Mouse (Mus musculus) limb, embryonic 15.5 days (tissue): ENCODE data around the gene Dhx37. TPM values are rescaled to one million over a fixed set of nuclear protein-coding genes. Genes with fewer than 3 reads are reported as not detected.
"Not testable (repeated sequence)": the region's sequence is repeated elsewhere in the genome, so short reads cannot be mapped to it uniquely, and the experiment has no call there.

Experiments
- ATAC-seq: fragments of 200-750 bp; cut with Nextera tagmentation; 2 replicates; pipeline ENCODE4 v1.8.0; 2017; ENCODE audit warnings: low read depth, moderate TSS enrichment; ENCODE audit not compliant: insufficient number of reproducible peaks, low FRiP score, low TSS enrichment
- H3K27ac ChIP-seq: fragments of 300-500 bp; sonication (generic); 2 replicates; pipeline ENCODE4 v1.5.1; 2015; ENCODE audit warnings: moderate library complexity, mild to moderate bottlenecking, inconsistent platforms
- H3K27me3 ChIP-seq: fragments of 300-500 bp; sonication (generic); 2 replicates; pipeline ENCODE4 v1.6.1; 2015; ENCODE audit warnings: inconsistent platforms
- H3K36me3 ChIP-seq: fragments of 300-500 bp; sonication (generic); 2 replicates; pipeline ENCODE4 v1.6.1; 2015; ENCODE audit warnings: inconsistent platforms
- H3K4me1 ChIP-seq: fragments of 300-500 bp; sonication (generic); 2 replicates; pipeline ENCODE4 v1.6.1; 2015; ENCODE audit warnings: inconsistent platforms
- H3K4me2 ChIP-seq: fragments of 300-500 bp; sonication (generic); 2 replicates; pipeline ENCODE4 v1.6.1; 2015; ENCODE audit warnings: mild to moderate bottlenecking, inconsistent platforms
- H3K4me3 ChIP-seq: fragments of 300-500 bp; sonication (generic); 2 replicates; pipeline ENCODE4 v1.5.1; 2015; ENCODE audit warnings: mild to moderate bottlenecking, inconsistent platforms
- H3K9ac ChIP-seq: fragments of 300-500 bp; sonication (generic); 2 replicates; pipeline ENCODE4 v1.6.1; 2015; ENCODE audit warnings: inconsistent platforms
- H3K9me3 ChIP-seq: fragments of 300-500 bp; sonication (generic); 2 replicates; pipeline ENCODE4 v1.6.1; 2016; ENCODE audit warnings: inconsistent platforms
- WGBS: fragments of 180-500 bp; shearing (Covaris S2); methylation state at CpG from one replicate; pipeline ENCODE4 v1.1.7; 2015; 5-methylcytosine and 5-hydroxymethylcytosine counted together
- polyA plus RNA-seq: library from polyadenylated mRNA; unstranded; fragments of >200 nt; fragmentation: Nextera tagmentation; extraction: Ambion mirVana; gene quantifications from 2 replicates; pipeline ENCODE4 v1.2.1, GENCODE M21; 2015

Gene Dhx37
- polyA plus RNA-seq, 1 experiment from 2014 or later: 9.2 TPM

DNA sequence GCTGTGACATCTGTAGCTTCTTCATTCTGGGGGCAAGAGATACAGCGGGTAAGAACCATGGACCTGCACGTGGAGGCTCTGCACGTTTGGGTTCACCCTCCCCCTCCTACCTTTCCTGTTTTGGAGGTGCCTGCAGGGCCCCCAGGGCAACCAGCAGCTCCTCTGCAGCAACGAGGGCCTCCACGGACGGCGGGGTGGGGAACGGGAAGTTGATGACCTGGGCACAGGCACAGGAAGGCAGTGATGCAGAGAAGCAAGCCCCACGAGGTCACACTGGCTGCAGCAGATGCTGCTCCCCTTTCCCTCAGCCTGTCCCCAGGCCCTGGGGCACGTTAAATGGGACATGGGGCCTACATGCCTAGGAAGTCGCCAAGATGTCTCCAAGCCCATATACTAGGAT is 14.8 kb downstream of the Dhx37 start:
- H3K9me3 ChIP-seq: no peaks in the 10 kb centered on the region
- H3K27ac ChIP-seq: no peak overlapping the region
- no peak overlapping the region for H3K4me2 ChIP-seq
- WGBS: 68% methylated on average over 11 of the region's 11 CpGs
- no peak overlapping the region for H3K4me3 ChIP-seq
- no peak overlapping the region for H3K9ac ChIP-seq
- no peaks in the 10 kb centered on the region for H3K27me3 ChIP-seq
- ATAC-seq: no peak
- no peaks in the 10 kb centered on the region for H3K4me1 ChIP-seq
- H3K36me3 ChIP-seq: peaks cover 98% of the 10 kb centered on the region

DNA sequence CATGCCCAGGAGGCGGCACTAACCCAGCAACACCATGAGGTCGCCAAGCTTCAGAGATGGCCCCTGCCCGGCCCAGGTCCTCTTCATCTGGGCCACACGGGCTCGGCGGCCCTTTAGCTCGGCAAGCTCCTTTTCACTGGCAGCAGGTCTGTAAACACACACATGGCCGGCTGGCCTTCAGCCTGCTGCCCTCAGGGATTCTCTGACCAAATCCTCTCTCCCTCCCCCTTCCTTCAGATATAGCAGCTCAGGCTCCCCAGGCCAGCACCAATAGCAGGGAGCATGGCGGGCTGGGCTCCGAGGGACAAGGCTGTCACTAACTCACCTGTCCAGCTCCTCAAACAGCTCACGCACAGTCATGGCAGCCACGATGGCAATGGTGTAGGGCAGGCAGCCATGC is 15.3 kb downstream of the Dhx37 start:
- no peak overlapping the region for H3K4me2 ChIP-seq
- no peak overlapping the region for H3K9ac ChIP-seq
- H3K4me3 ChIP-seq: no peak overlapping the region
- H3K36me3 ChIP-seq: peaks cover 98% of the 10 kb centered on the region
- WGBS: 91% methylated on average over 12 of the region's 12 CpGs
- no peak overlapping the region for H3K27ac ChIP-seq
- no peaks in the 10 kb centered on the region for H3K9me3 ChIP-seq
- H3K27me3 ChIP-seq: no peaks in the 10 kb centered on the region
- no peaks in the 10 kb centered on the region for H3K4me1 ChIP-seq
- no peak for ATAC-seq

DNA sequence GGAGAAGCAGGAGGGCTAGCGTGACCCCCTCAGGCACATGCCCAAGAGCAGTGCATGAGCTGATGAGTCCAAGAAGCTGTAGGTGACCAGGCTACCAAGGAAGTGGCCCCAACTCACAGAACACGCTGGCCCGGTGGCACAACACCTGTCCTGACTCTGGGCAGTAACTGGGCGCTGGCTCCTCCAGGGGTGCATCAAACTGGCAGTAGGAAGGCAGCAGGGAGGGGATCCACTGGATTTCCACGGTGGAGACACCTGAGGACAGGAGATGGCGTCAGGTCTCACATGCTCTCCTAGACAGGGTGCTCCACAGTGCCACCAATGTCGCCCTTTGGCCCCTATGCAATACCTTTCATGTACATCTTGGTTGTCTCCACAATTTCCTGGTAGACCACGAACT is 17.7 kb downstream of the Dhx37 start:
- H3K4me2 ChIP-seq: no peak overlapping the region
- no peak overlapping the region for H3K9ac ChIP-seq
- peaks cover 84% of the 10 kb centered on the region for H3K36me3 ChIP-seq
- WGBS: 93% methylated on average over 8 of the region's 8 CpGs
- H3K4me3 ChIP-seq: no peak overlapping the region
- no peak for ATAC-seq
- no peak overlapping the region for H3K27ac ChIP-seq
- no peaks in the 10 kb centered on the region for H3K4me1 ChIP-seq
- no peaks in the 10 kb centered on the region for H3K9me3 ChIP-seq
- H3K27me3 ChIP-seq: no peaks in the 10 kb centered on the region

DNA sequence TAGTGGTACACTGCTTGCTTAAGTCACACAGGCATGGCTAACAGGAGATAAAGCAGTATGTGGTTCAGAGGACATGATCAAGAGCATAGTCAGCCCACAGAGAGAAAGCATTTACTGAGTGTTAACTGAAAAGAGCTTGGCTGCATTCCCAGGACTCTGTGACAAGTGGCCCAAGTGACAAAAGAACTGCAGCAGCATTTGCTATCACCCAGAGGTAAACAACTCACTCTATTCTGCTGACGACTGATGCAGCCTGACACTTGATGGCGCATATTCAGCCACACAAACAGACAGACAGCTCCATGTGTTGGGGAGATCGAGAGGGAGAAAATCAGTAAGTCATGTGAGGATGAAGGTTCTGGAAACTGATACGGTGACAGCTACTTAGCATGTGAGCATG is 20.2 kb downstream of the Dhx37 start:
- Histone ChIP-seq H3K27ac (no peak overlapping the region), H3K9ac (no peak overlapping the region), H3K9me3 (no peaks in the 10 kb centered on the region), H3K27me3 (no peaks in the 10 kb centered on the region), H3K4me3 (no peak overlapping the region), H3K4me1 (peaks cover 11% of the 10 kb centered on the region), H3K36me3 (peaks cover 60% of the 10 kb centered on the region), H3K4me2 (no peak overlapping the region)
- ATAC-seq: no peak
- 86% methylated on average over 4 of the region's 4 CpGs for WGBS

DNA sequence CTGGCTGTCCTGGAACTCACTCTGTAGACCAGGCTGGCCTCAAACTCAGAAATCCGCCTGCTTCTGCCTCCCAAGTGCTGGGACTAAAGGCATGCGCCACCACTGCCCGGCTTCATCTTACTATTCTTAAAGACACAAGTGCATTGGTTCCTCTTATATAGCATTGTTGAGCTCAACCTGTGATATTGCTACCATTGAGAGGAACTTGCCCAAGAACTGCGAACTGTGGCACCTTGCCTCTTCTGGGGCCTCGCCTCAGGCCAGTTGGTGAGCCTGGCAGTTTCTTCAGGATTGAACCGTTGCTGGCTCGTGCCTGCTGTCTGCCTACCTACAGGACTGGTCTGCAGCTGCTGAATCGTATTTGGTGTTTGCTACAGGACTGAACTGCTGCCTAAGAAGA is 21.4 kb downstream of the Dhx37 start:
- peaks cover 12% of the 10 kb centered on the region for H3K4me1 ChIP-seq
- H3K4me3 ChIP-seq, ATAC-seq, H3K9ac ChIP-seq, H3K9me3 ChIP-seq, H3K27me3 ChIP-seq, H3K4me2 ChIP-seq, H3K27ac ChIP-seq: not testable (repeated sequence)
- WGBS: 90% methylated on average over 8 of the region's 8 CpGs
- peaks cover 48% of the 10 kb centered on the region for H3K36me3 ChIP-seq

DNA sequence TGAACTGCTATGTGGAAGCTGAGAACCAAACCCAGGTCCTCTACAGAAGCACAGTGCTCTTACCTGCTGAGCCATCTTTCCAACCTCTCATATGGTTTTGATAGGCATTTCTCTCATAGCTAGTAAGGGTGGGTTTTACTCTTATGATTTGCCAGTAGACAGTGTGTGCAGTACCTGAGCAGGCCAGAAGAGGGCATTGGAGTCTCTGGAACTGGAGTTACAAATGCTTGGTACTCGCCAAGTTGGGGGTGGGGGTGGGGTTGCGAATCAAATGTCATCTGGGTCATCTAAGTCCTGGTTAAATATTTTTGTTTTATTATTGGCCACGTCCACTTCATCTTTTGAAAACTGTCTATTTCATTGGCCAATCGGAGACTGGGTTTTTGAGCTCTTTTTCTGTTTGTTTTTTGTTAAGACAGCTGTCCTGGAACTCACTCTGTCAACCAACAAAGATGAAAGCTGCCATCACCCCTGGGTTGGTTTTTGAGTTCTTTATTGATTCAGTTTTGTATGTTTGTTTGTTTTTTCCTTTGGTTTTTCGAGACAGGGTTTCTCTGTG is 21.9 kb downstream of the Dhx37 start:
- peaks cover 43% of the 10 kb centered on the region for H3K36me3 ChIP-seq
- H3K27ac ChIP-seq: no peak overlapping the region
- no peaks in the 10 kb centered on the region for H3K27me3 ChIP-seq
- H3K4me1 ChIP-seq: peaks cover 16% of the 10 kb centered on the region
- no peak overlapping the region for H3K9ac ChIP-seq
- WGBS: 62% methylated on average over 5 of the region's 5 CpGs
- H3K4me3 ChIP-seq: no peak overlapping the region
- H3K4me2 ChIP-seq: no peak overlapping the region
- no peaks in the 10 kb centered on the region for H3K9me3 ChIP-seq
- ATAC-seq: no peak

DNA sequence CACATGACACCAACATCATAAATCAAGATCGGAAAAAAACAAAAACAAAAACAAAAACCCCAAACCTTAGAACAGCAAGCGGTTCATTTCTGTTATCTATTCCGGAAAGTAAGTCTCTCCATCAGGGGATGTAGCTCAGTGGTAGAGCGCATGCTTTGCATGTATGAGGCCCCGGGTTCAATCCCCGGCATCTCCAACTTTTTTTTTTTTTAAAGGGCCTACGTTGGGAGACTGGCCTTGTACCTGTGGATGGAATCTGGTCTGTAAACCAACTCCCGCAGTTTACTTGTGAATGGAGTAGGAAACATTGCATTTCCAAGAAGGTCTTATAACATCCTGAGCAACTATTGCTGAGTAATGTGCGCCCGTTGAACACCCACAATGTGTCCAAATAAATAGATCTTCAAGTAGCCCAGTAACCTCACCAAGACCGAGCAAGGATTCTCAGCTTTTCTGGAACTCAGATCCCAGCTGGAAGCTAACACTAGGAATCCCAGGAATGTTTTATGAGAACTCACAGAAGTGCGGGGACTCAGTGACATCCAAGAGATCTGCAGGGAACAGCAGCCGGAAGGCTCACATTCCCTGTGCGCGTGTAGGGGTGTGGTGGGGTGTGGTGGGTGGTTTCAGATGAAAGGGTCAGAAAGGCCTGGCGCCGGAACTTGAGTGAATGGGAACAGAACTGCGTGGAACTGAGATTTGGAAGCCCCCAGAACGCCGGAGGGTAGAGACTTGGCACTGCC is 24.4 kb downstream of the Dhx37 start:
- H3K27ac ChIP-seq: 0 out of 2 replicates have a peak overlapping the region, but pooled peaks have one; percentile 17

DNA sequence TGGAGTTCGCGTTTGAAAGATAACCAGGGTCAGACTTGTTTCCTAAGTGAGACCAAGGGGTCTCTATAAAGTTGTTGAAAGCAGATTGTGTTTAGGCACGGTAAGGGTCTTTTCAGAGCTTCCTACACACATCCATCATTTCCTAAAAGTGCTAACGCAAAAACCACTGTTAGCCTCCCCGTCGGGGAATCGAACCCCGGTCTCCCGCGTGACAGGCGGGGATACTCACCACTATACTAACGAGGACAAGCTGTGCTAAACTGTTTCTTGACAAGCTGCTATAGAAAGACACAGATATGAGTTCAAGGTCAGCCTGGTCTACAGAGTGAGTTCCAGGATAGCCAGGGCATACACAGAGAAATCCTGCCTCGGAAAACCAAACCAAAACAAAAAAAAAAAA is 25.1 kb downstream of the Dhx37 start:
- Histone ChIP-seq H3K27me3 (no peaks in the 10 kb centered on the region), H3K27ac (peak overlapping the region; percentile 17; the same call in 1 of the 2 replicates), H3K9me3 (no peaks in the 10 kb centered on the region), H3K36me3 (peaks cover 12% of the 10 kb centered on the region; the same call in 1 of the 2 replicates), H3K9ac (no peak overlapping the region), H3K4me2 (peak overlapping the region; percentile 41), H3K4me3 (peak overlapping the region; percentile 32), H3K4me1 (peaks cover 24% of the 10 kb centered on the region)
- under 1% methylated on average over 13 of the region's 13 CpGs for WGBS
- ATAC-seq: peak; percentile 53

More for the DNA sequence above, 24.4 kb downstream of the Dhx37 start:
- Histone ChIP-seq H3K4me2 (peak overlapping the region; percentile 41), H3K9me3 (no peaks in the 10 kb centered on the region), H3K4me3 (peak overlapping the region; percentile 32), H3K36me3 (peaks cover 17% of the 10 kb centered on the region), H3K4me1 (peaks cover 23% of the 10 kb centered on the region), H3K9ac (no peak overlapping the region), H3K27me3 (no peaks in the 10 kb centered on the region)
- ATAC-seq: no peak
- WGBS: 8% methylated on average over 20 of the region's 20 CpGs

DNA sequence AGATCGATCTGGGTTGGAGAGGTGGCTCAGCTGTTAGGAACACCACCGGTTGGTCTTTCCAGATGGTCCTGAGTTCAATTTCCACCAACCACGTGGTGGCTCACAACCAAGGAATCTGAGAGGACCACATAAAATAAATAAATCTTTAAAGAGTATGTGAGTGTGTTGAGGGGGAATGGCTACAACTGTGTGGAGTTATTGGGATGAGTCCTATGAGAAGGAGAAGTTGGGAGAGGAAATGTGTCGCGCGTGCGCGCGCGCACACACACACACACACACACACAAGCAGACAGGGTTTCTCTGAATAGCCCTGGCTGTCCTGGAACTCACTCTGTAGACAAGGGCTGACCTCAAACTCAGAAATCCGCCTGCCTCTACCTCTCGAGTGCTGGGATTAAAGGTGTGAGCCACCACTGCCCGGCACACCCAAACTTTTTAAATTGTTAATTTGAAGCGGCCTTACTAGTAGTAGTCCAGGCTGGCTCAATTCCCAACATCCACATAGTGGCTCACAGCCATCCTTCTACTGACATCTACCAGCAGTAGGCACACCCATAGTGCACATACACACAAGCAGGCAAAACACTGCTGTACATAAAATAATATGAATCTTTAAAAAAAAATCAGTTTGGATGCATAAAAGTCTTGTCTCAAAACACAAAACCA is 25.9 kb downstream of the Dhx37 start:
- H3K27ac ChIP-seq: no peak overlapping the region
- H3K4me2 ChIP-seq: no peak overlapping the region
- 69% methylated on average over 14 of the region's 14 CpGs for WGBS
- no peak for ATAC-seq
- peaks cover 25% of the 10 kb centered on the region for H3K4me1 ChIP-seq
- peak overlapping the region; percentile 32; the same call in 1 of the 2 replicates for H3K4me3 ChIP-seq
- no peaks in the 10 kb centered on the region for H3K9me3 ChIP-seq
- 0 out of 2 replicates have a peak, but pooled peaks cover 6% of the 10 kb centered on the region for H3K36me3 ChIP-seq
- H3K9ac ChIP-seq: no peak overlapping the region
- H3K27me3 ChIP-seq: no peaks in the 10 kb centered on the region

DNA sequence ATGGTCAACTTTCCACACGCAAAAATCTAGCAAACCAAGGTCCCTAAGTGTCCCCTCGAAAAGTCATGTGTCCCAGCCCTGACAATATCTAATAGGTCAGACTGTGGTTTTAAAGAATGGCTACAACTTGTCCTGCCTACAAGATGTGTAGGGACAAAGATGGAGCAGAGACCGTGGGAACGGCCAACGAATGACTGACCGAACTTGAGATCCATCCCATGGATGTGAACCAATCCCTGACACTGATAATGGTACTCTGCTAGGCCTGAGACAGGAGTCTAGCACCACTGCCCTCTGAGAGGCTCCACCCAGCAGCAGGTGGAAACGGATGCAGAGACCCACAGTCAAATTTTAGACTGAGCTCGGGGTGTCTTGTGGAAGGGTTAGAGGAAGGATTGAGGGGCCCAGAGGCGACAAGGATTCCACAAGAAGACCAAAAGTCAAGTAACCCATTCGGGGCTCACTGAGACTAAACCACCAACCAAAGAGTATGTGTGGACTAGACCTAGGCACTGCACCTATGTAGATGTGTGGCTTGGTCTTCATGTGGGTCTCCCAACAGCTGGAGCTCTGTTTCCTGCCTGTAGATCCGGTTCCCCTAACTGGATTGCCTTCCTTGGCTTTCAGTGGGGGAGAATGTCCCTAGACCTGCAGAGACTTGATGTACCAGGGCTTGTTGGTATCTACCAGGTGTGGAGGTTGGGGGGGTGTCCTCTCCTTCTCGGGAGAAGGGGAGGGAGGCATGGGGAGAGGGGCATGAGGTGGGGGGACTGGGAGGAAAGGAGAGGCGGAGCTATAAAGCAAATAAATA is 26.7 kb downstream of the Dhx37 start:
- whole genome bisulfite sequencing: 53% methylated on average over 13 of the region's 13 CpGs
- peak overlapping the region; percentile 59 for H3K4me3 ChIP-seq

DNA sequence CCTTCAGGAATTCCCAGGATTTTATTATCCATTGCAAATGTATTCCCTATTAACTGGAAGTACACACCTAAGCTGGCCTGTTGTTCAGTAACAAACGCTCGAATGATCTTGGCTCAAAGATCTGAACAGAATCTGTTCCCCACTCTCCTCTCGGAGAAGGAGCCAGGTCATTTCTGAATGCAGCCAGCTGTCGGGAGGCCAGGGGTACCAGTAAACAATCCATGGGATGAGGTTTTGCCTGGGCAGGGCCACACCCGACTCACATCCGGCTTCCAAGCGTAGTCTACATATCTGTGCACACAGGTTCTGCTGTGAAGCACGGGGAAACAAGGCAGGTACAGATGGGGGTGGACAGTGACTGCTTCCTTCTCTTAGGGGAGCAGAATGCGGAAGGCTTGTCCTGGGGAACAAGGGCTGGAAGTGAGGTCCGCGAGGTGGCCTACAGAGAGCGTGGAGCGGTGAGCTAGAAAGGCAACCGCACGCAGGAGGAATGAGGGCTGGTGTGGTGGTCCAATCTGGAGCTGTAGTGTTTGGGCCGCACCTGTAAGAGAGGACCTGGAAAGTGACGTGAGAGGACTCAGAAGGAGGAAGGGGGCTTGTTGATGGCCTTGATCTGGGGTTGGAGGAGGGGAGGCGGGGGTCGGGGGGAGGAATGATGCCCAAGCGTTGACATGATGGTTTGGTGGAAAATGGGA is 27.5 kb downstream of the Dhx37 start:
- 0 out of 2 replicates have a peak, but pooled peaks have one; percentile 25 for ATAC-seq
- Histone ChIP-seq H3K9ac (peak overlapping the region; percentile 39; the same call in 1 of the 2 replicates), H3K27me3 (no peaks in the 10 kb centered on the region), H3K4me3 (peak overlapping the region; percentile 59), H3K9me3 (no peaks in the 10 kb centered on the region), H3K4me1 (peaks cover 25% of the 10 kb centered on the region), H3K36me3 (no peaks in the 10 kb centered on the region), H3K27ac (peak overlapping the region; percentile 91), H3K4me2 (peak overlapping the region; percentile 80)
- WGBS: 2% methylated on average over 20 of the region's 20 CpGs

More for the DNA sequence above, 26.7 kb downstream of the Dhx37 start:
- Histone ChIP-seq H3K9me3 (no peaks in the 10 kb centered on the region), H3K27me3 (no peaks in the 10 kb centered on the region), H3K4me2 (peak overlapping the region; percentile 80), H3K27ac (peak overlapping the region; percentile 91), H3K9ac (peak overlapping the region; percentile 39; the same call in 1 of the 2 replicates), H3K4me1 (peaks cover 25% of the 10 kb centered on the region), H3K36me3 (no peaks in the 10 kb centered on the region)
- no peak for ATAC-seq
